Mouse (Mus musculus) cerebellum, adult 2 months (tissue): ENCODE data around the gene Ran.

Experiments used
- CTCF ChIP-seq: fragments of 200-500 bp; IDR thresholded peaks from 2 replicates; pipeline ENCODE4 v1.5.1; 2011; ENCODE audit warnings: low read depth, mild to moderate bottlenecking, control low read depth, low read length, moderate library complexity, borderline replicate concordance; ENCODE audit not compliant: insufficient read depth
- POLR2A ChIP-seq: fragments of 200-500 bp; IDR thresholded peaks from 2 replicates; pipeline ENCODE4 v1.6.1; 2011; ENCODE audit warnings: low read length, control low read depth, borderline replicate concordance; ENCODE audit not compliant: insufficient read depth

GRCm38 (mm10) chr5:129016370-129016769 is 3.5 kb upstream of the Ran start:
- TF ChIP-seq CTCF (no peak), POLR2A (no peak)
